Mouse (Mus musculus): ENCODE results near the gene Ubr4.

DNA sequence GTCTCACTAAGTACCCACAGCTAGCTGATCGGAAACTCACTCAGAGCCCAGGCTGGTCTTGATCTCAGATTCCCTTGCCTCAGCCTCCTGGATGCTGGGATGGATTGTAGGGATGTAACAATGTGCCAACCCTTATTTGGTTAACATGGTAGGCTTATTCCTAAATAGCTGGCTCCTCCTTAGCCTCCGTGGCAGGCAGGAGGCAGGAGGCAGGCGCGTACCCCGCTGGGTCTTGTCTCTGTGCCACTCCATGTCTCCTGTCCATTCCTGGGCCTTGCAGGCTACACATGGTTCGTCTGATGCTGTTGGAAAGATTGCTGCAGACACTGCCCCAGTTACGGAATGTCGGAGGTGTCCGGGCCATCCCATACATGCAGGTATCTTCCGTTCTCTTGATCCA, 91.9 kb downstream of the Ubr4 start:
- TF ChIP-seq CTCF (IDR thresholded peaks at IDR 0.05; ENCODE audit: extremely low read depth, insufficient read depth, low read length): no peak
- TF ChIP-seq POLR2A (IDR thresholded peaks at IDR 0.05; ENCODE audit: extremely low read depth, insufficient read depth, low read length): no peak

Data from cortical plate, adult 2 months (tissue).